Comparison of ENCODE assay signal across 8 mouse cellular contexts in the genomic region with DNA sequence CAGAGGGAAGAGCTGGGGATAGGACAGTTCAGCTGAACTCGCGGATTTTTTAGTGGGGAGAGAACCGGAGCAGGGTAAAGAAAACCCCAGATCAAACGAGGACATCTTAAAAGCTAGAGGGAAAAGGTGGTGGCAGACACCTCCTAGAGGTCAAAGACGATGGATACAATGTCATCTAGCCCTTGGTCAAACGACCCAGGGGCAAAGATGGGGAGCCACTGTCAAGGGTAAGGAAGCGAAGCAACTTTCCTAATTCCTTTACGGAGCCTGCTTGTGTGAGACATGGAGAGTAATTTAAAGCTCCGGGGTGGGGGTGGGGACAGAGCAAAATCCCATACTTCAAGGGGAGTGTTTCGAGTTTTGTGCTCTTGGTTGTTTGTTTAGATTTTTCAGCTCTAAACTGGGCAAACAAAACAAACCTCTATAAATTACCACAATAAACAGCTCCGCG. TPM values are rescaled to one million over a fixed set of nuclear protein-coding genes. Genes with fewer than 3 reads are reported as not detected.
DNase-seq lines count a peak whose midpoint lies in the region; ATAC-seq lines count a peak whose summit lies in the region.

No protein-coding gene starts in this region.

- H3K9me3 ChIP-seq in heart, embryonic 12.5 days (replicated peaks), result no peaks in the 10 kb centered on the region
- H3K9me3 ChIP-seq in stomach, embryonic 15.5 days, result no peaks in the 10 kb centered on the region

- WGBS in heart, embryonic 12.5 days, result under 1% methylated on average over 12 of the region's 12 CpGs
- WGBS in stomach, embryonic 15.5 days, result under 1% methylated on average over 12 of the region's 12 CpGs

- peak overlapping the region; percentile 90 for H3K4me2 ChIP-seq in heart, embryonic 12.5 days
- peak overlapping the region; percentile 74 for H3K4me2 ChIP-seq in stomach, embryonic 15.5 days

- H3K4me1 ChIP-seq in heart, embryonic 12.5 days (replicated peaks), result peaks cover 31% of the 10 kb centered on the region
- H3K4me1 ChIP-seq in stomach, embryonic 15.5 days, result peaks cover 6% of the 10 kb centered on the region; the same call in 1 of the 2 replicates

- H3K27me3 ChIP-seq in heart, embryonic 12.5 days (replicated peaks), result no peaks in the 10 kb centered on the region
- no peaks in the 10 kb centered on the region for H3K27me3 ChIP-seq in stomach, embryonic 15.5 days (replicated peaks)

- peak; percentile 42 to 66 for DNase-seq in heart, adult 18-20 months
- DNase-seq in heart, adult 9 months (ENCODE audit: low spot score in 2 of 2), result no peak
- peak; percentile 65 for DNase-seq in cerebellum, adult 9-10 months
- peak; percentile 40 for DNase-seq in kidney, postnatal 14 days
- no peak for DNase-seq in gastrocnemius, postnatal 10 days

- peak overlapping the region; percentile 100 for H3K27ac ChIP-seq in heart, embryonic 12.5 days (ENCODE audit: poor library complexity, severe bottlenecking)
- H3K27ac ChIP-seq in stomach, embryonic 15.5 days, result peak overlapping the region; percentile 98

- peak; percentile 26; the same call in 1 of the 2 replicates for ATAC-seq in heart, embryonic 12.5 days (ENCODE audit: insufficient number of reproducible peaks, low FRiP score)
- peak; percentile 7 for ATAC-seq in megakaryocyte progenitor cell, adult 5-6 weeks (replicated peaks; ENCODE audit: poor library complexity)
- ATAC-seq in stomach, embryonic 15.5 days (ENCODE audit: insufficient read depth, low FRiP score, low read depth), result no peak

- H3K4me3 ChIP-seq in heart, embryonic 12.5 days, result peak overlapping the region; percentile 79
- peak overlapping the region; percentile 64 for H3K4me3 ChIP-seq in stomach, embryonic 15.5 days (replicated peaks)

- H3K36me3 ChIP-seq in heart, embryonic 12.5 days, result no peaks in the 10 kb centered on the region
- H3K36me3 ChIP-seq in stomach, embryonic 15.5 days, result no peaks in the 10 kb centered on the region

- H3K9ac ChIP-seq in heart, embryonic 12.5 days, result peak overlapping the region; percentile 90
- H3K9ac ChIP-seq in stomach, embryonic 15.5 days, result peak overlapping the region; percentile 58

RNA-seq across cellular contexts. Expression of a gene that starts 0.3 kb away (rescaled TPM):
- 10 to 100 TPM; 28.1 to 34.4 TPM for total RNA-seq in heart, adult 18-20 months (2021)
- polyA plus RNA-seq in heart, embryonic 12.5 days (2016; fragmentation: Nextera tagmentation; extraction: Ambion mirVana), result 44.4 and 45.6 TPM in 2 replicates
- total RNA-seq in megakaryocyte progenitor cell, adult 5-6 weeks (2015), result 29.1 and 34.3 TPM in 2 replicates
- total RNA-seq in megakaryocyte progenitor cell, adult 5-6 weeks (2017), result 42.9 and 50.4 TPM in 2 replicates
- 54.8 and 55.0 TPM in 2 replicates for polyA plus RNA-seq in stomach, embryonic 15.5 days (2015; fragmentation: Nextera tagmentation; extraction: Ambion mirVana)
- 10 to 100 TPM; 23.3 to 28.3 TPM for total RNA-seq in gastrocnemius, postnatal 10 days (2021)

RNA-seq across cellular contexts. Expression of a gene that starts 0.4 kb away (rescaled TPM):
- 1 to 10 TPM; 1.8 to 1.9 TPM for total RNA-seq in heart, adult 18-20 months (2021)
- polyA plus RNA-seq in heart, embryonic 12.5 days (2016; fragmentation: Nextera tagmentation; extraction: Ambion mirVana), result not detected in 2 replicates
- total RNA-seq in megakaryocyte progenitor cell, adult 5-6 weeks (2015), result 5.7 and 9.1 TPM in 2 replicates
- 113 and 300 TPM in 2 replicates for total RNA-seq in megakaryocyte progenitor cell, adult 5-6 weeks (2017)
- 0.81 TPM in 1 of 2 replicates, not detected in the other for polyA plus RNA-seq in stomach, embryonic 15.5 days (2015; fragmentation: Nextera tagmentation; extraction: Ambion mirVana)
- 10 to 100 TPM; 10.3 to 10.7 TPM for total RNA-seq in gastrocnemius, postnatal 10 days (2021)

RNA-seq across cellular contexts. Expression of a gene that starts 1.5 kb away (rescaled TPM):
- 10 to 100 TPM; 18.4 to 22.1 TPM for total RNA-seq in heart, adult 18-20 months (2021)
- 4.4 and 5.9 TPM in 2 replicates for polyA plus RNA-seq in heart, embryonic 12.5 days (2016; fragmentation: Nextera tagmentation; extraction: Ambion mirVana)
- 42.3 and 43.4 TPM in 2 replicates for total RNA-seq in megakaryocyte progenitor cell, adult 5-6 weeks (2015)
- total RNA-seq in megakaryocyte progenitor cell, adult 5-6 weeks (2017), result 3,711 and 3,907 TPM in 2 replicates
- polyA plus RNA-seq in stomach, embryonic 15.5 days (2015; fragmentation: Nextera tagmentation; extraction: Ambion mirVana), result 11.4 and 14.5 TPM in 2 replicates
- total RNA-seq in gastrocnemius, postnatal 10 days (2021), result 10 to 100 TPM; 77.5 to 90.5 TPM

RNA-seq across cellular contexts. Expression of a gene that starts 1.7 kb away (rescaled TPM):
- total RNA-seq in heart, adult 18-20 months (2021), result 1 to 10 TPM; 7.9 to 8.4 TPM
- 5.0 and 5.7 TPM in 2 replicates for polyA plus RNA-seq in heart, embryonic 12.5 days (2016; fragmentation: Nextera tagmentation; extraction: Ambion mirVana)
- total RNA-seq in megakaryocyte progenitor cell, adult 5-6 weeks (2015), result 5.4 and 5.9 TPM in 2 replicates
- 6.6 and 8.0 TPM in 2 replicates for total RNA-seq in megakaryocyte progenitor cell, adult 5-6 weeks (2017)
- 8.0 and 8.8 TPM in 2 replicates for polyA plus RNA-seq in stomach, embryonic 15.5 days (2015; fragmentation: Nextera tagmentation; extraction: Ambion mirVana)
- 1 to 10 TPM; 3.7 to 4.7 TPM for total RNA-seq in gastrocnemius, postnatal 10 days (2021)

RNA-seq across cellular contexts. Expression of a gene that starts 19.7 kb away (rescaled TPM):
- 1 to 10 TPM; 4.0 to 9.0 TPM for total RNA-seq in heart, adult 18-20 months (2021)
- polyA plus RNA-seq in heart, embryonic 12.5 days (2016; fragmentation: Nextera tagmentation; extraction: Ambion mirVana), result 2.5 and 3.7 TPM in 2 replicates
- 259 and 308 TPM in 2 replicates for total RNA-seq in megakaryocyte progenitor cell, adult 5-6 weeks (2015)
- 127 and 135 TPM in 2 replicates for total RNA-seq in megakaryocyte progenitor cell, adult 5-6 weeks (2017)
- 5.6 and 8.7 TPM in 2 replicates for polyA plus RNA-seq in stomach, embryonic 15.5 days (2015; fragmentation: Nextera tagmentation; extraction: Ambion mirVana)
- total RNA-seq in gastrocnemius, postnatal 10 days (2021), result 10 to 100 TPM; 79.1 to 93.5 TPM

Comparison
In these comparisons a context has a peak if more than half of its experiments do, and no peak if none do; other contexts are left out.
1. DNase-seq: peak in heart, adult 18-20 months (2 of 2), cerebellum, adult 9-10 months (single experiment) and kidney, postnatal 14 days (single experiment); none in heart, adult 9 months (0 of 2) and gastrocnemius, postnatal 10 days (single experiment).